In genomic region chr6:107237692-107238091, GRCm38 (mm10) we compare ENCODE assay signal across 21 mouse cellular contexts.
A peak's percentile ranks its signal among the peaks of the same experiment; 100 is the strongest.
DNase-seq lines count a peak whose midpoint lies in the region; ATAC-seq and TF ChIP-seq lines count a peak whose summit lies in the region.
"Had no signal": no experiment of that assay in that cellular context is flagged by ENCODE, and none has a peak within 500 bp of the region (broad histone marks: within the 10 kb centered on the region; RNA-seq: fewer than 3 reads in every experiment).

No protein-coding gene starts in this region.

- H3K4me3 ChIP-seq in midbrain, embryonic 15.5 days = no peak overlapping the region
- H3K4me3 ChIP-seq in midbrain, embryonic 13.5 days (replicated peaks) = no peak overlapping the region
- H3K4me3 ChIP-seq: embryonic facial prominence, embryonic 10.5 days; embryonic facial prominence, embryonic 12.5 days; forebrain, embryonic 13.5 days; forebrain, embryonic 15.5 days had no signal

- 72% methylated on average over 3 of the region's 3 CpGs for WGBS in midbrain, embryonic 15.5 days
- 86% methylated on average over 3 of the region's 3 CpGs for WGBS in midbrain, embryonic 13.5 days

- peak; percentile 7 for DNase-seq in ZHBTc4 (ENCODE audit: low read depth, low spot score)
- DNase-seq in brain, embryonic 14.5 days (ENCODE audit: low read depth) = peak; percentile 18
- no peak for DNase-seq in retina, postnatal 1 day
- DNase-seq: adrenal gland, adult 2 months; adrenal gland, postnatal 10 days; adrenal gland, postnatal 25 days; cerebellum, adult 11-12 months; cerebellum, adult 2 months; cerebellum, adult 9-10 months; cerebellum, postnatal 10 days; cerebellum, postnatal 25 days; forebrain, postnatal 0 days had no signal

- no peak overlapping the region for H3K27ac ChIP-seq in midbrain, embryonic 15.5 days
- H3K27ac ChIP-seq in midbrain, embryonic 13.5 days = no peak overlapping the region
- H3K27ac ChIP-seq: embryonic facial prominence, embryonic 10.5 days; embryonic facial prominence, embryonic 12.5 days; forebrain, embryonic 13.5 days; forebrain, embryonic 15.5 days had no signal

- H3K9ac ChIP-seq in midbrain, embryonic 15.5 days = no peak overlapping the region
- no peak overlapping the region for H3K9ac ChIP-seq in midbrain, embryonic 13.5 days (replicated peaks)
- H3K9ac ChIP-seq: embryonic facial prominence, embryonic 12.5 days; forebrain, embryonic 13.5 days; forebrain, embryonic 15.5 days; forebrain, postnatal 0 days had no signal

- TF ChIP-seq POLR2A in brain, embryonic 14.5 days (IDR thresholded peaks at IDR 0.05; ENCODE audit: borderline replicate concordance, extremely low read depth, insufficient read depth, insufficient read length, poor library complexity, severe bottlenecking) = no peak

- ATAC-seq in midbrain, embryonic 15.5 days (replicated peaks) = peak; percentile 65; the same call in 1 of the 2 replicates
- no peak for ATAC-seq in midbrain, embryonic 13.5 days
- ATAC-seq: forebrain, embryonic 13.5 days; forebrain, embryonic 15.5 days; forebrain, postnatal 0 days; Patski had no signal

- H3K4me1 ChIP-seq in midbrain, embryonic 15.5 days = no peaks in the 10 kb centered on the region
- no peaks in the 10 kb centered on the region for H3K4me1 ChIP-seq in midbrain, embryonic 13.5 days (replicated peaks)
- H3K4me1 ChIP-seq: embryonic facial prominence, embryonic 10.5 days; embryonic facial prominence, embryonic 12.5 days; forebrain, embryonic 13.5 days; forebrain, embryonic 15.5 days had no signal

- H3K27me3 ChIP-seq in midbrain, embryonic 15.5 days (replicated peaks) = no peaks in the 10 kb centered on the region
- H3K27me3 ChIP-seq in midbrain, embryonic 13.5 days = no peaks in the 10 kb centered on the region
- H3K27me3 ChIP-seq: CH12.LX; embryonic facial prominence, embryonic 12.5 days; forebrain, embryonic 13.5 days; forebrain, embryonic 15.5 days; Patski had no signal

- no peak for TF ChIP-seq CTCF in brain, embryonic 14.5 days (IDR thresholded peaks at IDR 0.05; ENCODE audit: borderline replicate concordance, extremely low read depth, insufficient read depth, insufficient read length)

- H3K4me2 ChIP-seq in midbrain, embryonic 15.5 days = no peak overlapping the region
- no peak overlapping the region for H3K4me2 ChIP-seq in midbrain, embryonic 13.5 days (replicated peaks)
- H3K4me2 ChIP-seq: embryonic facial prominence, embryonic 12.5 days; forebrain, embryonic 13.5 days; forebrain, embryonic 15.5 days had no signal

- H3K9me3 ChIP-seq in midbrain, embryonic 15.5 days = no peaks in the 10 kb centered on the region
- H3K9me3 ChIP-seq in midbrain, embryonic 13.5 days = no peaks in the 10 kb centered on the region
- H3K9me3 ChIP-seq: embryonic facial prominence, embryonic 10.5 days; embryonic facial prominence, embryonic 12.5 days; forebrain, embryonic 13.5 days; forebrain, embryonic 15.5 days had no signal

- no peaks in the 10 kb centered on the region for H3K36me3 ChIP-seq in midbrain, embryonic 15.5 days (replicated peaks)
- H3K36me3 ChIP-seq in midbrain, embryonic 13.5 days = no peaks in the 10 kb centered on the region
- H3K36me3 ChIP-seq: embryonic facial prominence, embryonic 10.5 days; embryonic facial prominence, embryonic 12.5 days; forebrain, embryonic 15.5 days; G1E had no signal
